Mouse (Mus musculus) Muller cell, postnatal 12 days (primary cell): ENCODE results near the gene Gm17571.

Experiments used
- DNase-seq: peaks from one replicate; pipeline ENCODE4 v3.0.0-alpha.2; 2015; ENCODE audit errors: inconsistent ontology term

The Gm17571 gene

GRCm38 (mm10) chr9:13455231-13455630 lies 8.7 kb upstream of the Gm17571 start:
- DNase-seq, result no peak

GRCm38 (mm10) chr9:13454651-13455123 lies 8.1 kb upstream of the Gm17571 start:
- DNase-seq, result peak; percentile 35

GRCm38 (mm10) chr9:13448716-13449115 lies 2.2 kb upstream of the Gm17571 start:
- no peak for DNase-seq

DNA sequence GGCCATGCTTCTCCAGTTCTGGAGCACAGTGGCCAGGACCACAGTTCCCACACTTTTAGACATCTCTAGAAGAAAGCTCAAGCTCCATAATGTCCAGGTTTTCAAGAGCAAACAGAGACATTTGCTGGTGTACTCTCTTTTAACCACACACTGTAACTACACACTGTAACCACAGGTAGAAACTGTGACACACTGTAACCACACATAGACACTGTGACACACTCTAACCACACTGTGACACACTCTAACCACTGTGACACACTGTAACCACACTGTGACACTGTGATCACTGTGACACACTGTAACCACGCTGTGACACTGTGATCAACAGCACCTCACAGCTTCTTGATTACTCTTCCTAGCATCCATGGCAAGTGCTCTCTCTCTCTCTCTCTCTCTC lies 317 bp downstream of the Gm17571 start:
- no peak for DNase-seq

GRCm38 (mm10) chr9:13443484-13444211 lies 2.9 kb downstream of the Gm17571 start:
- DNase-seq, result no peak

DNA sequence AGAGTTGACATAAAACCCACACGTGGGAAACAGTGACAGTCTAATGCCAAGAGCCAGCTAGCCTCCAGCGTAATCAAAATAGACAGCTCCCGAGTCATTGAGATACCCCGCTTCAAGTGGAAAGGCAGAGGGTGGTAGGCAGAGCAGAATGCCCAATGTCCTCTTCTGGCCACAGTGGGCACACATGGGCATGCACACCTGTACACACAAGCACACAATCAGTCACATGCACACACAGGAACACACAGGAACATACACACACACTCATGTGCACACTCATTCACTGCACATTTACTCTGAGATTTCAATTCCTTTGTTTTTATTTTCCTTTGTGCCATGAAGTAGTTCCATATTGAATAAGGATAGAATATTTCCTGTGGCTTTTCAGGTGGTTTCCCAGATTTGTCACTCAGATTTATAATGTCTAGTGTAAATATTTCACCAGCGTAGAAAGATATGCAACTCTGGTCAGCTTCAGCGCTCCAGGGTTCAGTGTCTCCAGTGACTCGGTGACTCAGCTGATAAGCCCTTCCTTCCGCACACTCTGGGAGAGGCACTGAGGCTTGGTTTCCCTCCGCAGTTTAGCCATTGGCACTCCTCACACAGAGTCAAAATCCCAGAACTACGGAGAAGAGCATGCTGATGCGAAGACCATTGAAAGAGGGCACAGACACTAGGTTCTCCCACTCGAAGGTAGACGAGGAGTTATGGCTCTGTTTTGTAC lies 4.4 kb downstream of the Gm17571 start:
- no peak for DNase-seq

DNA sequence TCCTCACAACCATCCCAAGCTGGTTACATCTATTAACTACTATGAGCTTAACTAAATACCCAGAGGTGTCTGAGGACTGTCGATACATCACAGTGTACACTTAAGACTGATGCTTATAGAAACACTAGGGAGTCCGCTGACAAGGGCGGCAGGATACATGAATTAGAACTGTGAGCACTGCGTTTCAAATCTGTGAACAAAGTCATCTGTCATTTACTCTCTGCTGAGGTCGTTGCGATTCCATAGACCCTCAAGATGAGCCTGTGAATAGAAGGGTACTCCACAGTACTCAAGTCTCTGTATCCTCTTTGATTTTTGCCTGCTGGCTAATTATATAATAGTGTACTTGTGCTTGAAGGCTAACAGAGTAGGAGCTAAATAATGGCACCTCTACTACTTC lies 5.6 kb downstream of the Gm17571 start:
- no peak for DNase-seq

- no peak for DNase-seq
Measured at GRCm38 (mm10) chr9:13433501-13434090, 13.0 kb downstream of the Gm17571 start.

DNA sequence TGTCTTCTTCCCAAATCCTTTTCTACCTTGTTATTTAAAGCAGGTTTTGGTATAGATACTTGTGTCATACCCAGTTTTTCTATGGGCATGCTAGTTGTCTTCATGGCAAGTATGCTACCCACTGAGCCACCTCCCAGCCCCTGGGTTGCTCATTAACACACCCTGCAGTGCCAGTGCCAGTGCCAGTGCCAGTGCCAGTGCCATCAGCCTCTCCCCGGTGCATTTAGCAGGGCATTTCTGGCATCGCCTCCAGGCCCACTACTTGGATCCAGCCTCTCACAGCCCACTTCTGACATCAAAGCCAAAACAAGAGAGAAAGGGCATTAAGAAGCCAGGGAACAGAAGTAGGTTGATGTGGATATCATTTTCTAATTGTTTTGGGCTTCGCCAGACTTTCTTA lies 14.9 kb downstream of the Gm17571 start:
- DNase-seq, result no peak

DNA sequence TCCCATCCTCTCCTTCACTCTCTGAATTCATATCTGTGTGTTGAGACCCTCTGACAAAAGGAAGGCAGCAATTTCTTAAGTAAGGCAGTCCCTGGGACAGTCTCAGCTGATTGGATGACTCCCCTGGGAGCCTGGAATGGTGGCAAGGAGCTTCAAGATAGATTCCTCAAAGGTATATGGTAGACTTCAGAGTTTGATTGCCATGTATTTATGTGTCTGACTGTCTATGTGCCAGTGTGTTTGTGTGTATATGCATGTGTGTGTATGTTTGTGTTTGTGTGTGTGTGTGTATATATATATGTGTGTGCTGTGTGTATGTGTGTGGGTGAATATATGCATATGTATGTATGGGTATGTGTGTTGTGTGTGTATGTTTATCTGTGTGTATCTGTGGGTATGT lies 15.8 kb downstream of the Gm17571 start:
- DNase-seq, result no peak

DNA sequence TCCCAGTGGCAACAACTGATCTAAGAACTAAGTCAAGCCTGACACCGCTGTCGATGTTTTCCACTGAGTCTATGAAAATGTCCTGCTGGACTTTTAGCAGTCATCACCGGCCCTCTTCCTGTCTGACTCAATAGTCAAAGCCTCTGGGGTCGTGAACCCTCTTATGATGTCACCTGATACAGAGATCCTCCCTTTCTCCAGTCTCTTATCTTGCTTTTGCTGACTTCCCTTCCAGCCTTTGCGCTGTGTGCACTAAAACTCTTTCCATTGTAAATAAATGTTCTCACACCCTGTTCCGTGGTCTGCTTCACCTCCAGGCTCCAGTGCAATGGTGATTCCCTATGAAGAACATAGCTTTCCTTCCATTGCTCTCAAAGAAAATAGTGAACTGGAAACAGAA lies 16.3 kb downstream of the Gm17571 start:
- DNase-seq, result no peak

- DNase-seq, result no peak
Measured at GRCm38 (mm10) chr9:13429477-13430125, 17.0 kb downstream of the Gm17571 start.

DNA sequence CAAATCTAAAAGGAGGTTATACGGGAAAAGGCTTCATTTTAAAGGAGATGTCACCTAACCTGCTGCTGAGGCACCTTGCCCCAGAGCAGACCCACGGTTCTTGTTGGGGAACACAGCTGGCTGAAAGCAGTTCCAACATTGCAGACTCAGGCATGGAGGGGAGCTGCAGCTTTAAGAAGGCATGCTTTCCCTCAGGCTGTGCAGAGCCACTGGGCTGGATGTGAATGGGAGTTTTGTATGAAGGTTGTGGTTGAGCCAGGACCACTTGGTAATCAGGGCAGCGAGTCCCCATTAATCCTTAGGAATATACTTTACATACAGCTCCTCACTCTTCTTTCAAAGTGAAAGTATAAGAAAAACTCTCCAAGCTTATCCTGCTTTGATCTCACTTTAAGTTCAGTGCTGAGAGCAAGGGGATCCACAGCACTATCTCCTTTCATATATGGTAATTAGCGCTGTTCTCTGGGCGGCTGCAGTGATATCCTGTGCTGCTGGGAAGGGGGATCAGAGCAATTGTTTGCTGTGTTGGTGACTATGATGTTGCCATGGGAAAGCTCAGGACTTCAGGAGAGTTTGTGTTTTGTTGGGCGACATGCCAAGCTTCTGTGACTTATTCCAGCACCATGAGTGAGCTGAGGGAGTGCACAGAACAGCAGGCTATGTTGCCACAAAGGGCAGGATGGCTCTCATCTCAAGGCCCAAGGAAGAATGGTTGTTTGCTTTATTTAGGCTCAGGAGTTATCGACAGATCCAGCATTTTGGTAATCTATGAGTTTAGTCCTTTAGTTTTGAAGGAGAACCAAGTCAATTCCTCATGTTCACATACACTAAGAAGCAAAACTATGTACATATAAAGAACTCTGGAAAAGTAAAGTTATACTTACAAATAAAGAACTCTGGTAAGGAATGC lies 21.3 kb downstream of the Gm17571 start:
- DNase-seq, result peak; percentile 89

DNA sequence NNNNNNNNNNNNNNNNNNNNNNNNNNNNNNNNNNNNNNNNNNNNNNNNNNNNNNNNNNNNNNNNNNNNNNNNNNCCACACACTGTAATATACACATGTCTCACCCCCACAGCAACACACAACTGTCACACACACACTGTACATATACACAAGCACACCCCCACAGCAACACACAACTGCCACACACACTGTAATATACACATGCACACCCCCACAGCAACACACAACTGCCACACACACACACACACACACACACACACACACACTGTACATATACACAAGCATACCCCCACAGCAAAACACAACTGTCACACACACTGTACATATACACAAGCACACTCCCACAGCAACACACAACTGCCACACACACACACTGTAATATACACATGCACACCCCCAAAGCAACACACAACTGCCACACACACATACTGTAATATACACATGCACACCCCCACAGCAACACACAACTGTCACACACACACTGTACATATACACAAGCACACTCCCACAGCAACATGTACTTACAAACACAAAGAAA lies 32.3 kb downstream of the Gm17571 start:
- DNase-seq, result no peak
